Mouse (Mus musculus) liver, postnatal 0 days (tissue): ENCODE measurements around the gene Caln1. TPM values are rescaled to one million over a fixed set of nuclear protein-coding genes. Genes with fewer than 3 reads are reported as not detected.

Experiments used
- ATAC-seq: fragments of 200-750 bp; cut with Nextera tagmentation; 2 replicates; pipeline ENCODE4 v1.8.0; 2017; ENCODE audit warnings: mild to moderate bottlenecking, moderate library complexity
- DNase-seq: peaks from one replicate; pipeline ENCODE4 v3.0.0-alpha.2; 2016
- H3K27ac ChIP-seq: fragments of 300-500 bp; sonication (generic); 2 replicates; pipeline ENCODE4 v1.5.1; 2014; ENCODE audit warnings: antibody characterized with exemption, moderate library complexity, mild to moderate bottlenecking, low read depth
- H3K27me3 ChIP-seq: fragments of 300-500 bp; sonication (generic); 2 replicates; pipeline ENCODE4 v1.6.1; 2014; ENCODE audit warnings: low read length, control low read depth, mixed read lengths; ENCODE audit not compliant: insufficient read depth
- H3K36me3 ChIP-seq: fragments of 300-500 bp; sonication (generic); replicated peaks from 2 replicates; pipeline ENCODE4 v1.6.1; 2014; ENCODE audit warnings: mild to moderate bottlenecking, control low read depth, low read length, moderate library complexity, mixed read lengths; ENCODE audit not compliant: insufficient read depth
- H3K4me1 ChIP-seq: fragments of 300-500 bp; sonication (generic); 2 replicates; pipeline ENCODE4 v1.6.1; 2014; ENCODE audit warnings: antibody characterized with exemption, mild to moderate bottlenecking, control low read depth; ENCODE audit not compliant: insufficient read depth
- H3K4me2 ChIP-seq: fragments of 300-500 bp; sonication (generic); 2 replicates; pipeline ENCODE4 v1.6.1; 2014; ENCODE audit warnings: low read depth, mild to moderate bottlenecking, low read length, moderate library complexity, mixed read lengths
- H3K4me3 ChIP-seq: fragments of 300-500 bp; sonication (generic); 2 replicates; pipeline ENCODE4 v1.5.1; 2014; ENCODE audit warnings: low read depth, low read length
- H3K9ac ChIP-seq: fragments of 300-500 bp; sonication (generic); replicated peaks from 2 replicates; pipeline ENCODE4 v1.6.1; 2014; ENCODE audit warnings: mild to moderate bottlenecking, moderate library complexity
- H3K9me3 ChIP-seq: fragments of 300-500 bp; sonication (generic); 2 replicates; pipeline ENCODE4 v1.6.1; 2016; ENCODE audit warnings: mild to moderate bottlenecking, control low read depth, low read length, mixed read lengths
- CTCF ChIP-seq: sonication (generic); IDR thresholded peaks from 2 replicates; pipeline ENCODE4 v1.5.1; 2016; ENCODE audit warnings: antibody characterized with exemption, low read depth
- EP300 ChIP-seq: IDR thresholded peaks from 2 replicates; pipeline ENCODE4 v1.6.1; 2016; ENCODE audit warnings: antibody characterized with exemption, low read depth, mild to moderate bottlenecking
- WGBS: fragments of 180-500 bp; shearing (Covaris S2); extraction: QIAGEN DNeasy Blood & Tissue Kit; methylation state at CpG from one replicate; pipeline ENCODE4 v1.1.7; 2014; ENCODE audit not compliant: insufficient replicate concordance; 5-methylcytosine and 5-hydroxymethylcytosine counted together
- polyA plus RNA-seq: library from polyadenylated mRNA; unstranded; fragments of >200 nt; fragmentation: Nextera tagmentation; extraction: Ambion mirVana; gene quantifications from 2 replicates; pipeline ENCODE4 v1.2.1, GENCODE M21; 2015

Caln1 gene
- polyA plus RNA-seq, 1 experiment from 2014 or later = 3.0 TPM

- H3K27me3 ChIP-seq = no peaks in the 10 kb centered on the region
- no peaks in the 10 kb centered on the region for H3K36me3 ChIP-seq
- H3K9ac ChIP-seq = no peak overlapping the region
- peaks cover 3% of the 10 kb centered on the region; the same call in 1 of the 2 replicates for H3K9me3 ChIP-seq
- ATAC-seq (no peak), DNase-seq (no peak)
- no peaks in the 10 kb centered on the region for H3K4me1 ChIP-seq
- 61% methylated on average over 6 of the region's 6 CpGs for WGBS
- H3K4me2 ChIP-seq = no peak overlapping the region
- no peak overlapping the region for H3K27ac ChIP-seq
- TF ChIP-seq CTCF (no peak), EP300 (no peak)
- no peak overlapping the region for H3K4me3 ChIP-seq
Measured at GRCm38 (mm10) chr5:130409706-130410105, 40.5 kb downstream of the Caln1 start.

- H3K9me3 ChIP-seq = peaks cover 3% of the 10 kb centered on the region; the same call in 1 of the 2 replicates
- H3K27me3 ChIP-seq = no peaks in the 10 kb centered on the region
- H3K4me2 ChIP-seq = no peak overlapping the region
- no peak overlapping the region for H3K9ac ChIP-seq
- ATAC-seq = no peak
- H3K4me1 ChIP-seq = no peaks in the 10 kb centered on the region
- H3K4me3 ChIP-seq = no peak overlapping the region
- no peak for TF ChIP-seq EP300
- no peak for TF ChIP-seq CTCF
- no peak overlapping the region for H3K27ac ChIP-seq
- WGBS = 83% methylated on average over 17 of the region's 17 CpGs
- no peaks in the 10 kb centered on the region for H3K36me3 ChIP-seq
- no peak for DNase-seq
Measured at GRCm38 (mm10) chr5:130411516-130411915, 42.3 kb downstream of the Caln1 start.

- no peak for ATAC-seq
- Histone ChIP-seq H3K4me2 (no peak overlapping the region), H3K36me3 (no peaks in the 10 kb centered on the region), H3K27ac (no peak overlapping the region), H3K27me3 (peaks cover 28% of the 10 kb centered on the region), H3K9me3 (no peaks in the 10 kb centered on the region), H3K9ac (no peak overlapping the region), H3K4me3 (no peak overlapping the region), H3K4me1 (no peaks in the 10 kb centered on the region)
- 33% methylated on average over 6 of the region's 6 CpGs for WGBS
- TF ChIP-seq CTCF (no peak), EP300 (no peak)
- no peak for DNase-seq
Measured at GRCm38 (mm10) chr5:130447438-130447837, 78.2 kb downstream of the Caln1 start.

GRCm38 (mm10) chr5:130448491-130448890, 79.2 kb downstream of the Caln1 start:
- Histone ChIP-seq H3K27me3 (peaks cover 28% of the 10 kb centered on the region), H3K27ac (no peak overlapping the region), H3K4me1 (no peaks in the 10 kb centered on the region), H3K4me3 (no peak overlapping the region), H3K9me3 (no peaks in the 10 kb centered on the region), H3K36me3 (no peaks in the 10 kb centered on the region), H3K4me2 (no peak overlapping the region), H3K9ac (no peak overlapping the region)
- WGBS = 3% methylated on average over 20 of the region's 20 CpGs
- DNase-seq = no peak
- TF ChIP-seq CTCF = no peak
- TF ChIP-seq EP300 = no peak
- ATAC-seq = no peak

GRCm38 (mm10) chr5:130448931-130449856, 79.9 kb downstream of the Caln1 start:
- Histone ChIP-seq H3K4me3 (no peak overlapping the region), H3K4me2 (no peak overlapping the region), H3K4me1 (no peaks in the 10 kb centered on the region), H3K27me3 (peaks cover 28% of the 10 kb centered on the region), H3K27ac (no peak overlapping the region), H3K36me3 (no peaks in the 10 kb centered on the region), H3K9me3 (no peaks in the 10 kb centered on the region), H3K9ac (no peak overlapping the region)
- TF ChIP-seq CTCF (no peak), EP300 (no peak)
- ATAC-seq = no peak
- no peak for DNase-seq
- WGBS = 3% methylated on average over 56 of the region's 77 CpGs

GRCm38 (mm10) chr5:130450031-130450541, 80.8 kb downstream of the Caln1 start:
- DNase-seq (no peak), ATAC-seq (no peak)
- H3K4me1 ChIP-seq = no peaks in the 10 kb centered on the region
- no peaks in the 10 kb centered on the region for H3K36me3 ChIP-seq
- peaks cover 28% of the 10 kb centered on the region for H3K27me3 ChIP-seq
- no peak overlapping the region for H3K4me3 ChIP-seq
- WGBS = 8% methylated on average over 14 of the region's 14 CpGs
- H3K4me2 ChIP-seq = no peak overlapping the region
- H3K27ac ChIP-seq = no peak overlapping the region
- H3K9ac ChIP-seq = no peak overlapping the region
- TF ChIP-seq CTCF = no peak
- TF ChIP-seq EP300 = no peak
- H3K9me3 ChIP-seq = no peaks in the 10 kb centered on the region
